Mouse (Mus musculus): ENCODE results near the gene Mbd4. TPM values are rescaled to one million over a fixed set of nuclear protein-coding genes. Genes with fewer than 3 reads are reported as not detected.
"Not testable (repeated sequence)": the region's sequence is repeated elsewhere in the genome, so short reads cannot be mapped to it uniquely, and the experiment has no call there.

The Mbd4 gene
- polyA plus RNA-seq, 1 experiment from 2014 or later, result 22.2 TPM

GRCm38 (mm10) chr6:115833861-115834260 lies 19.3 kb downstream of the Mbd4 start:
- Histone ChIP-seq H3K4me3 (ENCODE audit: low read depth, low read length) (no peak overlapping the region), H3K36me3 (ENCODE audit: control insufficient read depth, insufficient read depth, low read length) (no peaks in the 10 kb centered on the region), H3K27ac (ENCODE audit: low read depth, low read length) (no peak overlapping the region), H3K4me2 (replicated peaks; ENCODE audit: low read depth, low read length) (no peak overlapping the region), H3K9me3 (ENCODE audit: control insufficient read depth, low read length) (no peaks in the 10 kb centered on the region), H3K9ac (ENCODE audit: low read depth, low read length) (no peak overlapping the region), H3K4me1 (replicated peaks; ENCODE audit: control insufficient read depth, insufficient read depth, low read length) (0 out of 2 replicates have a peak, but pooled peaks cover 3% of the 10 kb centered on the region), H3K27me3 (ENCODE audit: control insufficient read depth, insufficient read depth, low read length) (no peaks in the 10 kb centered on the region)
- DNase-seq (ENCODE audit: low spot score) (no peak), ATAC-seq (ENCODE audit: low FRiP score) (no peak)

GRCm38 (mm10) chr6:115832152-115832850 lies 20.9 kb downstream of the Mbd4 start:
- no peak overlapping the region for H3K4me3 ChIP-seq (ENCODE audit: low read depth, low read length)
- 83% methylated on average over 2 of the region's 2 CpGs for WGBS
- H3K36me3 ChIP-seq (ENCODE audit: control insufficient read depth, insufficient read depth, low read length), result no peaks in the 10 kb centered on the region
- H3K9me3 ChIP-seq (ENCODE audit: control insufficient read depth, low read length), result no peaks in the 10 kb centered on the region
- H3K4me1 ChIP-seq (replicated peaks; ENCODE audit: control insufficient read depth, insufficient read depth, low read length), result no peaks in the 10 kb centered on the region
- no peaks in the 10 kb centered on the region for H3K27me3 ChIP-seq (ENCODE audit: control insufficient read depth, insufficient read depth, low read length)
- ATAC-seq (ENCODE audit: low FRiP score) (no peak), DNase-seq (ENCODE audit: low spot score) (no peak)
- no peak overlapping the region for H3K9ac ChIP-seq (ENCODE audit: low read depth, low read length)
- no peak overlapping the region for H3K4me2 ChIP-seq (replicated peaks; ENCODE audit: low read depth, low read length)
- H3K27ac ChIP-seq (ENCODE audit: low read depth, low read length), result no peak overlapping the region

GRCm38 (mm10) chr6:115830779-115831601 lies 22.2 kb downstream of the Mbd4 start:
- 85% methylated on average over 6 of the region's 6 CpGs for WGBS
- Histone ChIP-seq H3K4me2 (replicated peaks; ENCODE audit: low read depth, low read length) (no peak overlapping the region), H3K9me3 (ENCODE audit: control insufficient read depth, low read length) (no peaks in the 10 kb centered on the region), H3K4me3 (ENCODE audit: low read depth, low read length) (no peak overlapping the region), H3K27me3 (ENCODE audit: control insufficient read depth, insufficient read depth, low read length) (no peaks in the 10 kb centered on the region), H3K9ac (ENCODE audit: low read depth, low read length) (no peak overlapping the region), H3K27ac (ENCODE audit: low read depth, low read length) (no peak overlapping the region), H3K4me1 (replicated peaks; ENCODE audit: control insufficient read depth, insufficient read depth, low read length) (no peaks in the 10 kb centered on the region), H3K36me3 (ENCODE audit: control insufficient read depth, insufficient read depth, low read length) (no peaks in the 10 kb centered on the region)
- ATAC-seq (ENCODE audit: low FRiP score), result no peak
- no peak for DNase-seq (ENCODE audit: low spot score)

GRCm38 (mm10) chr6:115823850-115824464 lies 29.2 kb downstream of the Mbd4 start:
- not testable (repeated sequence) for H3K36me3 ChIP-seq (ENCODE audit: control insufficient read depth, insufficient read depth, low read length); H3K9ac ChIP-seq (ENCODE audit: low read depth, low read length); H3K27ac ChIP-seq (ENCODE audit: low read depth, low read length); H3K4me3 ChIP-seq (ENCODE audit: low read depth, low read length); H3K9me3 ChIP-seq (ENCODE audit: control insufficient read depth, low read length); H3K27me3 ChIP-seq (ENCODE audit: control insufficient read depth, insufficient read depth, low read length); H3K4me1 ChIP-seq (replicated peaks; ENCODE audit: control insufficient read depth, insufficient read depth, low read length); H3K4me2 ChIP-seq (replicated peaks; ENCODE audit: low read depth, low read length)
- WGBS, result 1% methylated on average over 4 of the region's 11 CpGs
- DNase-seq (ENCODE audit: low spot score) (peak; percentile 85), ATAC-seq (ENCODE audit: low FRiP score) (peak; percentile 92)

GRCm38 (mm10) chr6:115821216-115821993 lies 31.8 kb downstream of the Mbd4 start:
- Histone ChIP-seq H3K9me3 (ENCODE audit: control insufficient read depth, low read length) (no peaks in the 10 kb centered on the region), H3K27ac (ENCODE audit: low read depth, low read length) (no peak overlapping the region), H3K9ac (ENCODE audit: low read depth, low read length) (no peak overlapping the region), H3K4me1 (replicated peaks; ENCODE audit: control insufficient read depth, insufficient read depth, low read length) (no peaks in the 10 kb centered on the region), H3K4me2 (replicated peaks; ENCODE audit: low read depth, low read length) (no peak overlapping the region), H3K27me3 (ENCODE audit: control insufficient read depth, insufficient read depth, low read length) (no peaks in the 10 kb centered on the region), H3K4me3 (ENCODE audit: low read depth, low read length) (no peak overlapping the region), H3K36me3 (ENCODE audit: control insufficient read depth, insufficient read depth, low read length) (no peaks in the 10 kb centered on the region)
- 89% methylated on average over 8 of the region's 8 CpGs for WGBS
- no peak for DNase-seq (ENCODE audit: low spot score)
- no peak for ATAC-seq (ENCODE audit: low FRiP score)

GRCm38 (mm10) chr6:115818129-115818528 lies 35.0 kb downstream of the Mbd4 start:
- Histone ChIP-seq H3K27ac (ENCODE audit: low read depth, low read length) (no peak overlapping the region), H3K4me1 (replicated peaks; ENCODE audit: control insufficient read depth, insufficient read depth, low read length) (no peaks in the 10 kb centered on the region), H3K9ac (ENCODE audit: low read depth, low read length) (no peak overlapping the region), H3K36me3 (ENCODE audit: control insufficient read depth, insufficient read depth, low read length) (no peaks in the 10 kb centered on the region), H3K4me2 (replicated peaks; ENCODE audit: low read depth, low read length) (no peak overlapping the region), H3K27me3 (ENCODE audit: control insufficient read depth, insufficient read depth, low read length) (no peaks in the 10 kb centered on the region), H3K4me3 (ENCODE audit: low read depth, low read length) (no peak overlapping the region), H3K9me3 (ENCODE audit: control insufficient read depth, low read length) (no peaks in the 10 kb centered on the region)
- ATAC-seq (ENCODE audit: low FRiP score), result no peak
- 70% methylated on average over 2 of the region's 2 CpGs for WGBS
- no peak for DNase-seq (ENCODE audit: low spot score)

- WGBS, result 77% methylated on average over 4 of the region's 4 CpGs
- Histone ChIP-seq H3K36me3 (ENCODE audit: control insufficient read depth, insufficient read depth, low read length) (no peaks in the 10 kb centered on the region), H3K9ac (ENCODE audit: low read depth, low read length) (no peak overlapping the region), H3K27me3 (ENCODE audit: control insufficient read depth, insufficient read depth, low read length) (no peaks in the 10 kb centered on the region), H3K9me3 (ENCODE audit: control insufficient read depth, low read length) (no peaks in the 10 kb centered on the region), H3K4me2 (replicated peaks; ENCODE audit: low read depth, low read length) (no peak overlapping the region), H3K4me1 (replicated peaks; ENCODE audit: control insufficient read depth, insufficient read depth, low read length) (no peaks in the 10 kb centered on the region), H3K27ac (ENCODE audit: low read depth, low read length) (no peak overlapping the region), H3K4me3 (ENCODE audit: low read depth, low read length) (no peak overlapping the region)
- ATAC-seq (ENCODE audit: low FRiP score) (no peak), DNase-seq (ENCODE audit: low spot score) (no peak)
Measured at GRCm38 (mm10) chr6:115815041-115815440, 38.1 kb downstream of the Mbd4 start.

- Histone ChIP-seq H3K4me1 (replicated peaks; ENCODE audit: control insufficient read depth, insufficient read depth, low read length) (no peaks in the 10 kb centered on the region), H3K4me3 (ENCODE audit: low read depth, low read length) (no peak overlapping the region), H3K27me3 (ENCODE audit: control insufficient read depth, insufficient read depth, low read length) (no peaks in the 10 kb centered on the region), H3K9me3 (ENCODE audit: control insufficient read depth, low read length) (no peaks in the 10 kb centered on the region), H3K4me2 (replicated peaks; ENCODE audit: low read depth, low read length) (no peak overlapping the region), H3K27ac (ENCODE audit: low read depth, low read length) (no peak overlapping the region), H3K9ac (ENCODE audit: low read depth, low read length) (no peak overlapping the region; the same call in 1 of the 2 replicates), H3K36me3 (ENCODE audit: control insufficient read depth, insufficient read depth, low read length) (no peaks in the 10 kb centered on the region)
- 31% methylated on average over 4 of the region's 4 CpGs for WGBS
- ATAC-seq (ENCODE audit: low FRiP score) (0 out of 2 replicates have a peak, but pooled peaks have one; percentile 18), DNase-seq (ENCODE audit: low spot score) (peak; percentile 64)
Measured at GRCm38 (mm10) chr6:115814104-115814503, 39.1 kb downstream of the Mbd4 start.
